23 mouse cellular contexts compared by ENCODE assay signal in the genomic region with DNA sequence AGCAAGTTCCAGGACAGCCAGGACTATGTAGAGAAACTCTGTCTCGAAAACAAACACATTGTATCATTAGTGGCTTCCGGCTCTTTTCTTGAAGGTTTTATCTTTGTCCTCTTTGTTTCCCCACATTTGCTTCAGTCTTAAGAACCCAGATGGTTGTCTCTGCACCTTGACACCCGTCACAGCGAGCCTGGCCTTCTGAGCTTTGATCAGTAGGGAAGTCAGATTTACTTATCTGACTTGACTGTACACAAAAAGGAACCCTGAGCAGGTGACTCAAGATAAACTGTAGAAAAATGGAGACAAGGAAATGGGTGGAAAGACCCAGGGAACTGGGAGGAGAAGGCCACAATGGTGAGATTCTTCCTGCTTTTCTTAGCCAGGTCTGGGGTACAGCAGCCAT.
DNase-seq lines count a peak whose midpoint lies in the region; ATAC-seq and TF ChIP-seq lines count a peak whose summit lies in the region.
"Had no signal": no experiment of that assay in that cellular context is flagged by ENCODE, and none has a peak within 500 bp of the region (broad histone marks: within the 10 kb centered on the region; RNA-seq: fewer than 3 reads in every experiment).

No protein-coding gene starts in this region.

- no peaks in the 10 kb centered on the region for H3K27me3 ChIP-seq in forebrain, embryonic 12.5 days
- no peaks in the 10 kb centered on the region for H3K27me3 ChIP-seq in forebrain, embryonic 11.5 days (ENCODE audit: control insufficient read depth, insufficient read depth, low read length)
- H3K27me3 ChIP-seq in thymus, adult 2 months (ENCODE audit: control insufficient read depth, insufficient read depth, low read length): no peaks in the 10 kb centered on the region
- H3K27me3 ChIP-seq: heart, embryonic 13.5 days; neural tube, embryonic 15.5 days; Patski had no signal

- 90% methylated on average over 4 of the region's 4 CpGs for WGBS in forebrain, embryonic 12.5 days
- WGBS in forebrain, embryonic 11.5 days: 86% methylated on average over 4 of the region's 4 CpGs
- 44% methylated on average over 4 of the region's 4 CpGs for WGBS in thymus, adult 2 months

- H3K4me1 ChIP-seq in forebrain, embryonic 12.5 days: peaks cover 16% of the 10 kb centered on the region
- H3K4me1 ChIP-seq in forebrain, embryonic 11.5 days (replicated peaks; ENCODE audit: control insufficient read depth, insufficient read depth, low read length): peaks cover 3% of the 10 kb centered on the region; the same call in 1 of the 2 replicates
- H3K4me1 ChIP-seq in thymus, adult 2 months (replicated peaks; ENCODE audit: control insufficient read depth, insufficient read depth, low read length): peaks cover 15% of the 10 kb centered on the region

- H3K4me3 ChIP-seq in forebrain, embryonic 12.5 days (replicated peaks): no peak overlapping the region
- H3K4me3 ChIP-seq in forebrain, embryonic 11.5 days (ENCODE audit: low read depth, low read length): no peak overlapping the region
- H3K4me3 ChIP-seq in thymus, adult 2 months (ENCODE audit: control insufficient read depth, insufficient read depth, low read length): no peak overlapping the region
- H3K4me3 ChIP-seq: heart, embryonic 13.5 days; left cerebral cortex, adult 2 months; limb, embryonic 10.5 days; myocyte; neural tube, embryonic 15.5 days had no signal

- no peak overlapping the region for H3K4me2 ChIP-seq in forebrain, embryonic 12.5 days
- H3K4me2 ChIP-seq in forebrain, embryonic 11.5 days (ENCODE audit: low read depth, low read length, severe bottlenecking): no peak overlapping the region
- H3K4me2 ChIP-seq: heart, embryonic 13.5 days; hindbrain, embryonic 14.5 days; neural tube, embryonic 15.5 days had no signal

- no peak for TF ChIP-seq POLR2A in thymus, adult 2 months (IDR thresholded peaks at IDR 0.05; ENCODE audit: control insufficient read depth, extremely low read depth, insufficient read depth, low read length, poor library complexity)

- H3K9ac ChIP-seq in forebrain, embryonic 12.5 days: no peak overlapping the region
- no peak overlapping the region for H3K9ac ChIP-seq in forebrain, embryonic 11.5 days (ENCODE audit: low read length)
- H3K9ac ChIP-seq: heart, embryonic 13.5 days; hindbrain, embryonic 14.5 days; liver, postnatal 0 days; neural tube, embryonic 15.5 days had no signal

- TF ChIP-seq CTCF in thymus, adult 2 months (IDR thresholded peaks at IDR 0.05; ENCODE audit: borderline replicate concordance, control insufficient read depth, extremely low read depth, insufficient read depth, low read length, poor library complexity): no peak

- H3K9me3 ChIP-seq in forebrain, embryonic 12.5 days: no peaks in the 10 kb centered on the region
- H3K9me3 ChIP-seq in forebrain, embryonic 11.5 days (ENCODE audit: control insufficient read depth, low read length): no peaks in the 10 kb centered on the region
- H3K9me3 ChIP-seq: heart, embryonic 13.5 days; limb, embryonic 10.5 days; neural tube, embryonic 15.5 days had no signal

- no peak for ATAC-seq in forebrain, embryonic 12.5 days (ENCODE audit: low FRiP score)
- ATAC-seq in forebrain, embryonic 11.5 days (replicated peaks; ENCODE audit: low FRiP score): no peak
- ATAC-seq: activated CD4-positive, CD25-positive, alpha-beta regulatory T cell, adult 4 months; liver, postnatal 0 days; Patski had no signal

- H3K36me3 ChIP-seq in forebrain, embryonic 12.5 days (replicated peaks): no peaks in the 10 kb centered on the region
- H3K36me3 ChIP-seq in forebrain, embryonic 11.5 days (ENCODE audit: control insufficient read depth, insufficient read depth, low read length): no peaks in the 10 kb centered on the region
- H3K36me3 ChIP-seq in thymus, adult 2 months (ENCODE audit: control insufficient read depth, insufficient read depth, low read length): no peaks in the 10 kb centered on the region
- H3K36me3 ChIP-seq: heart, embryonic 13.5 days; limb, embryonic 10.5 days; neural tube, embryonic 15.5 days had no signal

- H3K27ac ChIP-seq in forebrain, embryonic 12.5 days: peak overlapping the region; percentile 37
- H3K27ac ChIP-seq in forebrain, embryonic 11.5 days (ENCODE audit: low read depth, low read length): no peak overlapping the region
- H3K27ac ChIP-seq in thymus, adult 2 months (ENCODE audit: control insufficient read depth, insufficient read depth, low read length): peak overlapping the region; percentile 33; the same call in 1 of the 2 replicates
- H3K27ac ChIP-seq: heart, embryonic 13.5 days; hindbrain, embryonic 14.5 days; left cerebral cortex, adult 2 months; neural tube, embryonic 15.5 days had no signal

- no peak for DNase-seq in forebrain, embryonic 11.5 days (ENCODE audit: low spot score)
- DNase-seq in thymus, adult 2 months: no peak
- DNase-seq in thymus, postnatal 10 days (ENCODE audit: low spot score in 2 of 2): no peak
- DNase-seq in naive thymus-derived CD4-positive, alpha-beta T cell, adult 2 months (ENCODE audit: low read depth): peak; percentile 60
- DNase-seq in embryo, embryonic 11 days: no peak
- no peak for DNase-seq in kidney, postnatal 10 days
- DNase-seq: adrenal gland, postnatal 14 days; cerebellum, postnatal 36 days; kidney, adult 8-10 months; kidney, postnatal 25 days; liver, postnatal 0 days; lung, postnatal 14 days; midbrain, embryonic 14.5 days; right cerebral cortex, postnatal 14 days had no signal
